Mouse (Mus musculus) lung, postnatal 25 days (tissue): ENCODE results near the gene Rad21l.
"Not testable (repeated sequence)": the region's sequence is repeated elsewhere in the genome, so short reads cannot be mapped to it uniquely, and the experiment has no call there.

Experiments
- DNase-seq: peaks from one replicate; pipeline ENCODE4 v3.0.0; 2022; ENCODE audit warnings: low spot score

Gene Rad21l

GRCm38 (mm10) chr2:151629310-151629709 is 39.0 kb downstream of the Rad21l start:
- no peak for DNase-seq

GRCm38 (mm10) chr2:151628011-151628410 is 40.3 kb downstream of the Rad21l start:
- no peak for DNase-seq

- DNase-seq: no peak
Observed at GRCm38 (mm10) chr2:151626296-151626695, 42.0 kb downstream of the Rad21l start.

- no peak for DNase-seq
Observed at GRCm38 (mm10) chr2:151623776-151624175, 44.6 kb downstream of the Rad21l start.

GRCm38 (mm10) chr2:151616551-151617329 is 51.6 kb downstream of the Rad21l start:
- peak; percentile 18 for DNase-seq

GRCm38 (mm10) chr2:151615779-151616178 is 52.6 kb downstream of the Rad21l start:
- DNase-seq: not testable (repeated sequence)

GRCm38 (mm10) chr2:151609974-151610373 is 58.4 kb downstream of the Rad21l start:
- DNase-seq: no peak

GRCm38 (mm10) chr2:151608435-151608834 is 59.9 kb downstream of the Rad21l start:
- no peak for DNase-seq

GRCm38 (mm10) chr2:151605437-151605987 is 62.8 kb downstream of the Rad21l start:
- DNase-seq: peak; percentile 43

GRCm38 (mm10) chr2:151603630-151604029 is 64.7 kb downstream of the Rad21l start:
- DNase-seq: no peak

GRCm38 (mm10) chr2:151602106-151602505 is 66.2 kb downstream of the Rad21l start:
- no peak for DNase-seq

GRCm38 (mm10) chr2:151598068-151598467 is 70.3 kb downstream of the Rad21l start:
- no peak for DNase-seq
